In genomic region chr16:74873756-74874155, GRCm38 (mm10) we compare ENCODE assay signal across 23 mouse cellular contexts.
DNase-seq lines count a peak whose midpoint lies in the region; ATAC-seq and TF ChIP-seq lines count a peak whose summit lies in the region.
"Had no signal": no experiment of that assay in that cellular context is flagged by ENCODE, and none has a peak within 500 bp of the region (broad histone marks: within the 10 kb centered on the region; RNA-seq: fewer than 3 reads in every experiment).

No protein-coding gene starts in this region.

- no peak overlapping the region for H3K9ac ChIP-seq in forebrain, embryonic 14.5 days (ENCODE audit: low read length)
- no peak overlapping the region for H3K9ac ChIP-seq in forebrain, postnatal 0 days
- no peak overlapping the region for H3K9ac ChIP-seq in midbrain, embryonic 13.5 days (replicated peaks)
- H3K9ac ChIP-seq: heart, embryonic 13.5 days; limb, embryonic 13.5 days; liver, embryonic 12.5 days; neural tube, embryonic 15.5 days had no signal

- no peak overlapping the region for H3K27ac ChIP-seq in forebrain, embryonic 14.5 days (ENCODE audit: low read depth, low read length)
- no peak overlapping the region for H3K27ac ChIP-seq in forebrain, postnatal 0 days (ENCODE audit: low read depth, low read length)
- no peak overlapping the region for H3K27ac ChIP-seq in midbrain, embryonic 13.5 days
- H3K27ac ChIP-seq: forebrain, embryonic 10.5 days; heart, embryonic 13.5 days; hindbrain, postnatal 0 days; limb, embryonic 13.5 days; liver, embryonic 12.5 days; neural tube, embryonic 15.5 days had no signal

- DNase-seq in forebrain, embryonic 14.5 days (ENCODE audit: low spot score): peak; percentile 1
- no peak for DNase-seq in forebrain, postnatal 0 days
- DNase-seq in right cerebral cortex, adult 18-20 months: peak; percentile 26
- no peak for DNase-seq in right cerebral cortex, postnatal 4 days
- peak; percentile 50 to 61 for DNase-seq in right cerebral cortex, adult 2 months (ENCODE audit: low spot score in 2 of 2)
- DNase-seq in kidney, postnatal 36 days: no peak
- no peak for DNase-seq in heart, adult 11 months
- DNase-seq: adrenal gland, postnatal 14 days; cerebellum, adult 11-12 months; heart, adult 18-20 months; heart, postnatal 14 days; kidney, postnatal 25 days; lung, adult 2 months; lung, postnatal 14 days had no signal

- no peak overlapping the region for H3K4me2 ChIP-seq in forebrain, embryonic 14.5 days (ENCODE audit: low read length)
- no peak overlapping the region for H3K4me2 ChIP-seq in forebrain, postnatal 0 days (ENCODE audit: low read depth)
- no peak overlapping the region for H3K4me2 ChIP-seq in midbrain, embryonic 13.5 days (replicated peaks)
- H3K4me2 ChIP-seq: heart, embryonic 13.5 days; limb, embryonic 13.5 days; liver, embryonic 12.5 days; midbrain, embryonic 11.5 days; neural tube, embryonic 15.5 days had no signal

- ATAC-seq in forebrain, embryonic 14.5 days: no peak
- no peak for ATAC-seq in forebrain, postnatal 0 days
- no peak for ATAC-seq in midbrain, embryonic 13.5 days
- ATAC-seq: hindbrain, postnatal 0 days; intestine, embryonic 16.5 days; liver, embryonic 12.5 days had no signal

- no peaks in the 10 kb centered on the region for H3K27me3 ChIP-seq in forebrain, embryonic 14.5 days (replicated peaks; ENCODE audit: control insufficient read depth, insufficient read depth, low read length)
- no peaks in the 10 kb centered on the region for H3K27me3 ChIP-seq in forebrain, postnatal 0 days (ENCODE audit: insufficient read depth, low read length)
- H3K27me3 ChIP-seq in midbrain, embryonic 13.5 days: no peaks in the 10 kb centered on the region
- H3K27me3 ChIP-seq: heart, embryonic 13.5 days; limb, embryonic 13.5 days; liver, embryonic 12.5 days; neural tube, embryonic 15.5 days had no signal

- H3K36me3 ChIP-seq in forebrain, embryonic 14.5 days (ENCODE audit: control insufficient read depth, insufficient read depth, low read length): no peaks in the 10 kb centered on the region
- no peaks in the 10 kb centered on the region for H3K36me3 ChIP-seq in forebrain, postnatal 0 days (ENCODE audit: insufficient read depth)
- H3K36me3 ChIP-seq in midbrain, embryonic 13.5 days: no peaks in the 10 kb centered on the region
- H3K36me3 ChIP-seq: forebrain, embryonic 10.5 days; heart, embryonic 13.5 days; limb, embryonic 13.5 days; liver, embryonic 12.5 days; neural tube, embryonic 15.5 days had no signal

- TF ChIP-seq CTCF in forebrain, postnatal 0 days (IDR thresholded peaks at IDR 0.05; ENCODE audit: low read depth): no peak

- H3K4me1 ChIP-seq in forebrain, embryonic 14.5 days (ENCODE audit: control insufficient read depth, insufficient read depth, low read length): no peaks in the 10 kb centered on the region
- no peaks in the 10 kb centered on the region for H3K4me1 ChIP-seq in forebrain, postnatal 0 days (ENCODE audit: insufficient read depth)
- no peaks in the 10 kb centered on the region for H3K4me1 ChIP-seq in midbrain, embryonic 13.5 days (replicated peaks)
- H3K4me1 ChIP-seq: forebrain, embryonic 10.5 days; heart, embryonic 13.5 days; limb, embryonic 13.5 days; liver, embryonic 12.5 days; neural tube, embryonic 15.5 days had no signal

- H3K4me3 ChIP-seq in forebrain, embryonic 14.5 days (ENCODE audit: low read depth, low read length): no peak overlapping the region
- no peak overlapping the region for H3K4me3 ChIP-seq in forebrain, postnatal 0 days (ENCODE audit: low read depth, low read length)
- H3K4me3 ChIP-seq in midbrain, embryonic 13.5 days (replicated peaks): no peak overlapping the region
- H3K4me3 ChIP-seq: forebrain, embryonic 10.5 days; heart, embryonic 13.5 days; limb, embryonic 13.5 days; liver, embryonic 12.5 days; neural tube, embryonic 15.5 days had no signal

- H3K9me3 ChIP-seq in forebrain, embryonic 14.5 days (replicated peaks; ENCODE audit: control insufficient read depth, low read length): no peaks in the 10 kb centered on the region
- no peaks in the 10 kb centered on the region for H3K9me3 ChIP-seq in forebrain, postnatal 0 days (ENCODE audit: low read length)
- H3K9me3 ChIP-seq in midbrain, embryonic 13.5 days: no peaks in the 10 kb centered on the region
- H3K9me3 ChIP-seq: forebrain, embryonic 10.5 days; heart, embryonic 13.5 days; limb, embryonic 13.5 days; liver, embryonic 12.5 days; neural tube, embryonic 15.5 days had no signal

Comparison
In these comparisons a context has a peak if more than half of its experiments do, and no peak if none do; other contexts are left out.
1. DNase-seq: peak in forebrain, embryonic 14.5 days (single experiment), right cerebral cortex, adult 18-20 months (single experiment) and right cerebral cortex, adult 2 months (2 of 2); none in forebrain, postnatal 0 days (single experiment), right cerebral cortex, postnatal 4 days (single experiment), kidney, postnatal 36 days (0 of 2) and heart, adult 11 months (single experiment).